Mouse (Mus musculus) urinary bladder, postnatal 14 days (tissue): ENCODE results near the gene Npas2.
A peak's percentile ranks its signal among the peaks of the same experiment; 100 is the strongest.

Experiments used
- DNase-seq: peaks from one replicate; pipeline ENCODE4 v3.0.0; 2021; ENCODE audit warnings: low spot score

Gene Npas2

DNA sequence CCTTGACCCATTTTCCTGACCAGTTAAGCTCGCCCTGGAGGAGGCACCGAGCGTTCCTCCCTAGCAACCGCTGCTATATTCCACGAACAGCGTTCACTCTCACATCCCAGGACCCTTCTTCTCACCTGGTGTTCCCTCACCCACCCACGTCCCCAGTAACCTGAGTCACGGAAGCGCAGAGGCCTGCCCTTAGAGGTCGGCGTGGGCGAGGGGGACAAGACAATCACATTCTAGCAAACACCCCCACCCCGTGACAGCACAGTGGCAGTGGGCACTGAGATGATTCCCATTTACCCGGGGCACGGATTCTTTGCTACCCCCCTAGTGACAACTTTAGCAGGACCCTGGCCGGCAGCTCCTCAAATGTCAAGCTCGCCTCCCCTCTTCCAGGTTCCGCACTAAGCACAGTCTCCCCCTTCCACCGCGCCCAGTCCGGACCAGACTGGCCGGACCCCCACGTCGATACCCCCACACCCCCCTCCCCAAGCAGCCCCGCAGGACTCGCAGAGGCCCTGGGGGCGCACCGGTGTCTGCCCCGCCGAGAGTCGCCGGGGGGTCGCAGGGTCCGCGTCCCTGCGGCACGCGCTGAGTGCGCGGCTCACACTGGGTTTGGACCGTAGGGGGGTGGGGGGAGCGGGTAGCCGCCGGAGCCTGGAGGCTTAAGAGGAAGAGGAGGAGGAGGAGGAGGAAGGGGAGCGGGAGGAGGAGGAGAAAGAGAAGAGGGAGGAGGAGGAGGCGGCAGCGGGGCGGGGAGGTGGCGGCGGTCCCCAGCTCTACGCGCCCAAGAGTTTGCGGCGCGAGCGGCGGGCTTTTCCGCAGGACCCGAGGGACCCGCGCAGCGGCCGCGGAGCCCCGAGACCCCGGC lies at the start of gene Npas2:
TSS of gene Npas2 (plus strand) at position 735 of the 865 bp plus-strand sequence.
- peak; percentile 42 for DNase-seq

DNA sequence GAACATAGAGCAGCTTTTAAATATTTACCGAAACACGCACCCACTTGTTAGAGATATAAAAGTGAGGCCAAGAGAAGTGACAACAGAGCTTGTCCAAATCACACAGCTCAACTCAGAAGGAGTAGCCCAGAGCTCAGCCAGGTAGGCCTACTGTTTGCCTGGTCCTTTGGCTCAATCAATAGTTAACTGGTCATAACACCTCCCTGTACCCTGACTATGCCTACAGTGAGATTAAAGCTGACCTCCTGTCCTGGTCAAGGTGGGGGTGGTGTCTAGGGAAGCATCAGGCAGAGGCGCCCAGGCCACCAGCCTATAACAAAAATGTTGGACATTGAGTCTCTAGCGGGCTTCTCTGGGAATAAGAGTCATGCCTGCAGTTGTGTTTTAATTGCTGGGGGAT lies 36.8 kb upstream of the Npas2 start:
- DNase-seq: no peak

DNA sequence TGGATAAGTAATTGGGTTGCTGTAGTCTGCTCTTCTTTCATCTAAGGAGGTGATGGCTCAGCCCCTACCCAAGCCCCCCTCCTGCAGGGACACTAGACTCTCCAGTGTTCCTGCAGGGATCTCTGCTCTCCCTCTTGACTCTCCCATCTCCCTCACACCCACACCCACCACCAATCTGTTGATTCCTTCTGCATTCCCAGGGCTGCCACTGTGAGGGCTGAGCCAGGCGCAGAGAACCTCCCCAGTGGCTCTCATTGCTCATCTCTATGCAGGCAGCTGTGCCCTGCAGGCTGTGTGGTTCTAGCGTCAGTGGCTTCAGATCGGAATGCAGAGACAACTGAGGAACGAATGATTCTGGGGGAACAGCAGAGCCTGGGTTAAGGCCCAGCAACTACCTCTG lies 33.4 kb upstream of the Npas2 start:
- no peak for DNase-seq

DNA sequence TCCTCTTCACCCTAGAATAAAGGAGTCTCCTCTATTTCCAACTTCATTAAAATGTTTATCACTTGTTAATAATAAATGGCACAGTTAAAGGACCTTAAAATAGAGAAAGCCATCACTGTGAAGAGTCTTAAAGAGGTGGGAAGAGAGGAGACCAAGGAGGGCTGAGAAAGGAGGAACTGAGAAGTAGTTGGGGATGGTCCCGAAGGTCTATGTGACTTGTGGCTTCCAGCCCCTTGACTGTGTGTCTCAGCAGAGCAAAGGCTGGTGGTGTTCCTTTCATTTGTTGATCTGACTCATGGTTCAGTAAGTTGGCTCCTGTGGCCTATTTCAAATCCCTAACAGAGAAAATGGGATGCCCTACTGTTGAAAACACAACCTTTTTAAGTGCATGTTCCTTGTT lies 30.5 kb upstream of the Npas2 start:
- no peak for DNase-seq

DNA sequence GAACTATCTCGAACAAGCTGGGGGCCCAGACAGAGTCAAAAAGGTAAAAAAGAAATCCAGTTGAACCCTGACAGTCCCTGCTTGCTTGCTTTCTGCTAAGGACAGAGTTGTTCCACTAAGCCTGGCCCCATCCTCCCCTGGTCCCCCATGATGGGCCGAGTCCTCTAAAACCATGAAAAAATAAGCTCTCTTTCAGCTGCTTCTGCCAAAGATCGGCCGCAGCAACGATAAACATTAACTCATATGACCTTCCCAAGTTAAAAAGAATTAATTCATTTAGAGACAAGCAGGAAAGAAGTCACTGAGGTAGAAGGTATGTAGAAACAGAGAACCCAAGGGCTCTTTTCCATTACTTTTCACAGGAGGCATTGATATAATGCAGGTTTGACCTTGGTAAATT lies 16.8 kb upstream of the Npas2 start:
- no peak for DNase-seq

DNA sequence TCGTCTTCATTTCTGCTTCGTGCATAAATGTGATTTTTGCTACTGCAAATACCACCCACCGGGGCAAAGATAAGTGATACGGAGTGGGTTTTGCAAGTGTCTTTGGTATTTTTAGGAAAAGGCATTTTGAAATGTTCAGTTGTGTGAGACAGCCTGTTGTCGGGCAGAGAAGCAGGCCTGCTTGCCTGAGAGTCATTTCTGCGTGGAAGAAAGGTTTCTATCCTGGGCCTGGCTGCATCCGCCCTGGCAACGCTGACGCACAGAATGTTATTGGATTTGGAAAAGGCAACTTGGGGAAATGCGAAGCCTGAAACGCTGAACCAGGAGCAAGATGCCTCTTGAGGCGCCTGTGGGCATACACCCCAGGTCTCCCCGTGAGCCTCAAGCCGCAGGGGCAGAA lies 16.3 kb upstream of the Npas2 start:
- no peak for DNase-seq

DNA sequence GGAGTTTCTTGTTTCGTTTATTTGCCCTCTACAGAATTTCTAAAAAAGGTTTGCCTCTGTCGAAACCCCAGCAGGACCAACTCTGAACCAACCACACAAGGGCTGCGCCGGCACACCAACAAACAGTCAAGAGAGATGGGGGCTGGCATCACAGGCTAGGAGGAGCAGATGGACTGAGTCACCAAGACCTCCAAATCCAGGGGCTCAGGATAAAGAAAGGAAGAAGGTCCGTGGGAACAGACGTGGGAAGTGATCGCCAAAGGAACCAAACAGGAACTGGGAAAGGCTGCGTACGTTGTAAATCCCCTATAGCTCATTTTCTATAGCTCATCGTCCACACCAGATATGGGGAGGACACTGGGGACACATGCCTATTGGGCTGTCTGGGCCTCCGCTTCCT lies 13.7 kb upstream of the Npas2 start:
- DNase-seq: no peak

DNA sequence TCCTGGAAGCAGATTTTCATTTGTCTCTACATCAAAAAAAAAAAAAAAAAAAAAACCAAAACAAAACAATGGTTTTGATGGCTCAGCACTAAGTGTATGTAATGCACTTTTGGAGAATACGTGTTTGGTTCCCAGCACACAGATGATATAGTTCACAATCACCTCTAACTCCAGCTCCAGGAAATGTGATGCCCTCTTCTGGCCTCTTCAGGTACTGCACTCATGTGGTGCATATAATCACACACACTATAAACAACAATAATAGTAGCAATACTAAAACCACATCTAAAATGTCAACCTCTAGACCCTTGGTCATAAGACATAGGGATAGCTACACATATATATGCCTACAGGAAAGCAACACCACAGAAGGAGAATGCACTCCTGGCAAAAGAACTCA lies 13.0 kb upstream of the Npas2 start:
- DNase-seq: no peak

DNA sequence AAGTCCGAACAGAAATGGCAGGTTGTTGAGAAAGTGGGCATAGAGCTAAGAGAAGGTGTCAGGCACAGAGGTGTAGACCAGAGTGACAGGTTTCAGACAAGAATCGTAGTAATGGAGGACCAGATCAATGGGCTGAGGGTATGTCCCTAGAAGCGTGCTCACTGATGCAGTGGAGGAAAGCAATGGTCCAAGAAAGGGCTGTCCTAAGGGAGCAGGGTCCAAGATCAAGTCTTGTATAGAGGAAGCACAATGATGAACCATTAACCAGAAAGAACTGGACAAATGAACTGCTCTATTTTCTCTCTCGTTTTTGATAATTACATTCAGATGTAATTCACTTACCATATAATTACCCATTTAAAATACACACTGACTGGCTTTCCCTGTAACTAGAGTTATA lies 11.6 kb upstream of the Npas2 start:
- DNase-seq: no peak

DNA sequence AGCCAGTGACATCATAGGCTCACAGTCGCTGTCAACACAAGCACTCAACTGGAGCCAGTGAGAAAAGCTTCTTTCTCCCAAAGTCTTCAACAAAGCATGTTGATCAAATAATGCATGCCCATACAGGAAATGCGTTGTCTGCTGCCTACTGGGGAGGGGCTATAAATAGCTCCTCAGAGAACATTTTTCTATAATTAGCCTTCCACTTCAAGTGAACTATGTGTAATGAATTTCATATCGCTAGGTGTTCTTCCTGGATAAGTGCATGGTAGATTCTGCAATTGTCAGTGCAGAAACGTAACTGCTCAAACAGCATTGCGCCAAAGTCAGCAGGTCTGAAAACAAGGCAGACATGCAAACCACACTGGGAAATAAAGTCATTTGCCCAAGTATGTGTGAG lies 7.7 kb upstream of the Npas2 start:
- no peak for DNase-seq

DNA sequence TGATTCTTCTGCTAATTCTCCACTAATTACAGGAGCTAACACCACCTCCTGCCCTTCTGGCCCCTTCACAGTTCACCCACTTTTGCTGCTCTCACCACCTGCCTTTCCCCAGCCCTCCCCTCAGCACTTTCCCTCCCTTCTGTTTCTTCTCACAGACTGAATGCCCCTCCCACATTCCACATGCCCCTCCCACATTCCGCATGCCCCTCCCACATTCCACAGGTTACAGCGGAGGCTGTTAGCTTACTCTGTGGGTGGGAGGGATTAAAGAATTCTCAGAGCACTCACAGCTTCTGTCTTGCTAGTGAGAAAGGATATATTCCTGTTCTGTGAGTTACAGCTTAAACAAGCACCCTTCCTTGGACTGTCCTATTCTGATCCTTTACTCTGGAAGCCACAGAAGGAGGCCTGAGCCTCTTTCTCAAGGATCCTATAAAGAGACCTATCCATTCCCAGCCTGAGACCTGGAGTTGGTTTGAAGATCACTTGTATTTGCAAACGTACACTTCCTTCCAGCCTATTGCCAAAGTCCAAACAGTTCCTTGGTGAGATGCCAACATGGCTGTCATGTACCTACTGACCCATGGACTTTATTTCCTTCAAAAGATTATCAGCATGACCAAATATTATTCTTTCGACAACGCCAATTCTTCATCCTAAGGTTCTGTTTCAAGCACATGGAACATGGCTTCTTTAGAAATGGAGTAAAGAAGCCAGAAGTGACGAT lies 6.7 kb upstream of the Npas2 start:
- DNase-seq: peak; percentile 67

DNA sequence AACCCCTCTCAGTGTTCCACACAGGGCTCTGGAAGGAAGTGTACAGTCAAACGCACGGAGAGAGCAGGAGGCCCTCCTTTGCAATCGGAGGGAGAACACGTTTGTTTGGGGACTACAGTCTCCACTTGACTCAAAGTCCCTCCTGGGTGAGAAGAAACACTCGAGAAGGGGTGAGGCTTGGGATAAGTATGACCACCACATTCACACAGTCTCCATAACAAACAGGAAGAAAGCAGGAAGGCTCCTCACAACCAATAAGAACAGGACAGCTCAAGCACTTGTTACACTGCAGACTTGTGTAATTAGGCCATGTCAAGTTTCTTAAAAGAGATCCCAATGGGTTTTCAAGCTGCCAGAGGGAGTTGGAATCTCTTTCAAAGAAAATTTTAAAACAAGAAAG lies 2.4 kb upstream of the Npas2 start:
- no peak for DNase-seq

DNA sequence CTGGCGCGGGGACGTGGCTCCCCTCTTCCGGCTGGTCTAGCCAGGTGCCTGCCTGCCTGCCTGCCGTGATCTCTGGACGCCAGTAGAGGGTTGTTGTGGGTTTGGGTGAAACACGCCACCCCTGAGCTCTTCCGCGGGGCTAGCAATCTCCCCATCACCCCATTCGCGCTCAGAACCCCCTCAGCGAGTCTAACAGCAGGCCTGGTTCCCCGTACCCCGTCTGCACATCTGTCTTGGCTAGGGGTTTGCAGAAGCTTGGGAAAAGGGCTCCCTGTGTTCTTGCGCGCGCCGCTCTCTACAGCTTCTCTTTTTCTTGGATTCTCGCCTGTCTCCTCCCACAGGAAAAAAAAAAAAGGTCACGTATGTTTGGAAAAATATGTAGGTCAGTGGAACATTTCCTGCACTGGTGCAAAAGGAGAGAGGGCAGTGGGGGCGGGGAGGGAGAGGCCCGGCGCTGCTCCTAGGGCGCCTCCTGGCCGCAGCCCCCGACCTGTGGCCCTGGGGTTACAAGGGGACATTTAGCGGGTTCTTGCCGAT lies 1.0 kb upstream of the Npas2 start:
- DNase-seq: peak; percentile 66

DNA sequence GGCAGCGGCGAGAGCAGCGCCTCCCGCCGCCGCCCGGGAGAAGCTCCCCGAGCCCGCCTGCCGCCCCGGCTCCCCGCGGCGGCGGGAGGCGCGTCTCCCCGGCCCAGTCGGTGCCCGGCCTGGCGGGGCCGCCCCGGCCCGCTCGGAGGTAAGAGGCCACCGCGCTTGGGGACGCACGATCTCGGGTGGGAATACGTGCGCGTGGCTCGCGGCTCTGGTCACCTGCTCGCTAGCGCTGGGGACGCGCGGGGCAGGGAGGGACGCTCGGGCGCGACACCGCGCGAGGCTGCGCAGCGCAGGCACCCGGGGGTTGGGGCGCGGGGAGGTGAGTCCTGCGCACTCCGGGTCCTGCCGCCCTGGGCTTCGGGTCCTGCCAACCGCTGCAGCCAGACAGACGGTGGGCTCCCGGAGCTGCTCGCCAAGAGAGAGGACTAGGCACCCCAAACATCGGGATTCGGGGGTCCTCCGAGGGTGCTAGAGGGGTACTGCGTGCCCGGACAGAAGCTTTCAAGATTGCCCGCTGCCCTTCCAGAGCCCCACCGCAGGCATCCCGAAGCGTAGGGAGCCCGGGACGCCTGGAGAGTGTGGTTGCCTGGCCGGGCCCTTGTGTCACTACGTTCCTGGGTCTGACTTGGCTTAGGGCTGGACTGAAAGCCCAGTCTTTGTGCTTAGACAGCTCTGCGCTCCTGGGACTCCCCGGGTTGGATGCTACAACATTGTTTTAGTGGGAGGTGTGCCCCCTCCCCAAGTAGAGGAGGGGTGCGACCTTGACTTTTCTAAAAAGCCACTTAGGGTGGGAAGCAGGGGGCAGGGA lies 538 bp downstream of the Npas2 start:
- peak; percentile 46 for DNase-seq

DNA sequence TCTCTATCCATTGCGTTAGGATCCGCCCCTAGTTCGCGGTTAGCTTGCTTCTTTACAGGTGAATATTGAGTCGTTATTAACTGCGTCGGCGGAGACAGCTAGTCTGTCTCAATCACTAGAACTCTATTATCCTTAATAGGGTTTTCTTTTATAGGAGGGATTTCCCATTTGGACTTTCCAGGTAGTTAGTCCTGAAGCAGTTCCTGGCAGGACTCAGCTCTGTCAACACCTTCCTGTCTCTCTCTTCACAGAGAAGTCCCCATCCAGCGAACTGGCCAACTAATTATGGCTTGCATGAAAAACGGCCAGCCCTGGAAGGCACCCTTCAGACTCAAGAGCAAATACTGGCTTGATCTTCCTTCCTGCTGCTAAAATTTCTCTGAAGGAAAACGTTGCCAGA lies 1.4 kb downstream of the Npas2 start:
- DNase-seq: no peak

DNA sequence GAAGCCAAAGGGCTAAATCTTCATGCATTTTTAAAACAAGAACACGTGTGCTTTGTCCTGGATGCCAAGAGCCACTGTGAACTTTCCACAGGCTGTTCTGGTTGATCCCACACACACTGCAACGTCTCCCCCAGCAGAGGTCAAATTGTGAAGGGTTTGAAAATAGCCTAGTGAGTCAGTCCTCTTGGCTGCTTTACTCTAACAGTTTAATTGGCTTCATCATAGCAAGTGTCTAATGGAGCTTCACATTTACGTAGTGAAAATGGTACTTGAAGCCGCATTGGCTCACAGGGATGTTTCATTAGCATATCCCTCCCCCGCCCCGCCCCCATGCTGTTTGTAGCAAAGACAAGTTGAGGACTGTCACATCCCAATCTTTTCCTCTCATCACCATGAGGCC lies 2.6 kb downstream of the Npas2 start:
- DNase-seq: no peak

DNA sequence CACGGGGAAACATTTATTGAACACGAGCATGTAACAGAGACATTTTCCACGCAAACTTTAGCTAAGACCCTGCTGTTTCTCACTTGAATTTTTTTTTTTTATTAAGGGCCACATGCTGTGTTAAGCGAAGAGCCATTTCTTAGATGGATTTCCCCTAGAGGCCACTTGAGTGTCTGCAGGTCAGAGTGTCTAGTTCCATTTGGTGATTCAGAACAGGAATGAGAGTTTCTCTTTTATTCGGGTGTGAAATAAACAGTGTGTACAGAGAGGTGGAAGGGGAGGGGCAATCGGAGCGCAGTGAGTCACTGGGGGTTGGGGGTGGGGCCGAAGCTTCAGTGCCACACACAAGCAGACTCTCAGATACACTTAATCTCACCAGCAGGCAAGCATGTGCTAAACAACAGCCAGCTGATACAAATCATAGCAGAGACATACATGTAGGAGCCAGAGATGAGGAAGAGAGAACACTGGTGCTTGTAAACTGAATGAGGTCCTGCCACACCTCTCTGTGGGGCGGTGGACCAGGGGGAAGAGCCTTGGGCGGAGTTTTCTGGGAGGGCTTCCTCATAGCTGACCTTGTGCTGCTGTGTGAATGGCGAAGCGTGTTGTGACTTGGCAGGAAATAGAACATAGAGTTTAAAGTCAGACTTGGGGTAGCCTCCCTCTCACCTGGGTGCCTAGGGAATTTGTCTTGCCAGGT lies 3.3 kb downstream of the Npas2 start:
- DNase-seq: peak; percentile 81

DNA sequence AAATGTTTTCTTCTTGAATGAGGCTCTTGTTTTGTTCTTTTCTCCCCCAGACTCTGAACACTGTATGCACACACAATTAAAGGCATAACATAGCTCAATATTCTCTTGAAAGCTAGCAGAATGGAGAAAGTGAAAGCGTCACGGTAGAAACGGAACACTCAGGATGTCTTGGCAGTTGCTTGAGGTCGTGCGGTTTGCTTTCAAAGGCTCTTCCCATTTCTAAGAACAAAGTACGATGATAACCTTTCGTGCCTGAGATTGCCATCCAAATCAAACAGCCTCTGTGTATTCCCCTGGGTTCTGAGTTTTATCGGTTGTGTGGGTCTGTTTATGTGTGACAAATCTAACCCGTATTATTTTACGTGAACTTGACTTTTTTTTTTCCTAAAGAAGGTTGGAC lies 11.5 kb downstream of the Npas2 start:
- DNase-seq: no peak

DNA sequence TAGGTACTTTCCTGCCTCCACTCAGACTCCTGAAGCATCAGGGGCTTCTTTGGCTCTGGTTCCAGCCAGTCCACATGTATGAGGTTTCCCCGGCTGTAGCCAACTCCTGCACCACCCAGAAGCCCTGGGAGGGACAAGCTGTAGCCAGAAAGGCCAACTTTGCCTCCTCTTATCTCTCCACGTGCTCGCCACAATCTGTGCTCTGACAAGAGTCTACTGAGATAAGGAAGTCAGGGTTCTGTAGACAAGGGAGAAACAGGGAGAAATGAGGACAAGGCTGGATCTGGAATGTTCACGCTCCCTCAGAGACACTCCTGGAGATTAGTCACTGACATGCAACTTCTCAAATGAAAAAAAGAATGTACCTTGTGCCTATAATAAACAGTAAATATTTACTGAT lies 12.2 kb downstream of the Npas2 start:
- no peak for DNase-seq

DNA sequence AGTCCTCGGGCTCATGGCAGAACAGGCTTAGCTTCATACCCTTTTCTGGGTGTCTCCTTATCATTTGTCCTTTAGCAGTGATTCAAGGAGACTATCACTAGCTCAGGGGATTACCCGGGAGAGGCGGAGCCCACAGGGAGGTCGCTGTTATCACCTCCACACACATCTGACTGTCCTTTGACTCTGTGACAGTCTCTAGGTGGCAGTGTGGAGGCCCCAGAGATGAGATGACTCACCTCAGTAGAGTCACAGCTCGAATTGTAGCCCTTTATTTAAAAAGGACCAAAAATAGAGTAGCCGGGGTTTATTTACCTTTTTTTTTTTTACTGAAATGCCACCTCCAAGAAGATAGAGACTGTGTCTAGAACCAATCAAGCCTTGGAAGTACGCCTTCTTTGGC lies 13.4 kb downstream of the Npas2 start:
- peak; percentile 51 for DNase-seq

DNA sequence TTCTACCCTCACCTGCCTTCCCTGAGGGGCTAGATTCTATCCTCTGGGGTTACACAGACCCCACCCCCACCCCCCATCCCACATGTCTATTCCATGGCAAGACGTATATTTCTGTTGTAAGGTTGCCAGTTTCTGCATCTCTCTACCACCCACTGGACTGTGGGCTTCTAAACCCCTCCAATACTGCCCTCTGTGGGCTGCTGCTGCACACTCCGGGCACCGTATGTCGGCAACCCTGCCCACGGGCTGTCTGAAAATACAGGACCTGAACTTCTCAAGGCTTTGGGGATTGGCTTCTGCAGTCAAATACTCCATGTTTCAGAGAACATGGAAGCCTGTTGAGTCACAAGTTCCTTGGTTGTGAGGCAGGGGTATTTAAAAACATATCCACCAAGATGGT lies 17.4 kb downstream of the Npas2 start:
- no peak for DNase-seq

DNA sequence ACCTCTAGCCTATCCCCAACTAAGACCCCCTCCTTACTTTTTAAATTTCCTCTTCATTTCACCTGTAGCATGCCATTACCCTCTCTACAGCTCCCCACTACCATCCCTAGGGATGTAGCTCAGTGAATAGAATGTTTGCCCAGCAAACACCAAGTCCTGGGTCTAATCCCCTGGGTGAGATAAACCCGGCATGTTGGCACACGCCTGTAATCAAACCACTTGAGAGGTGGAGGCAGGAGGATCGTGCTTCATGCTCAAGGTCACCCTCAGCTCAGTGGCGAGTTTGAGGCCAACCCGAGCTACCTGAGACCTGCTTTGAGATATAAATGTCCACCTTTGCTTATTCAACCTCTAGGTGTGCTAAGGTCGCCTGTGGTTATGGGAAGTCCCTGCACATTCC lies 19.5 kb downstream of the Npas2 start:
- DNase-seq: no peak
